Mouse (Mus musculus): ENCODE results near the gene Fosb.
"Not testable (repeated sequence)": the region's sequence is repeated elsewhere in the genome, so short reads cannot be mapped to it uniquely, and the experiment has no call there.

Fosb gene

DNA sequence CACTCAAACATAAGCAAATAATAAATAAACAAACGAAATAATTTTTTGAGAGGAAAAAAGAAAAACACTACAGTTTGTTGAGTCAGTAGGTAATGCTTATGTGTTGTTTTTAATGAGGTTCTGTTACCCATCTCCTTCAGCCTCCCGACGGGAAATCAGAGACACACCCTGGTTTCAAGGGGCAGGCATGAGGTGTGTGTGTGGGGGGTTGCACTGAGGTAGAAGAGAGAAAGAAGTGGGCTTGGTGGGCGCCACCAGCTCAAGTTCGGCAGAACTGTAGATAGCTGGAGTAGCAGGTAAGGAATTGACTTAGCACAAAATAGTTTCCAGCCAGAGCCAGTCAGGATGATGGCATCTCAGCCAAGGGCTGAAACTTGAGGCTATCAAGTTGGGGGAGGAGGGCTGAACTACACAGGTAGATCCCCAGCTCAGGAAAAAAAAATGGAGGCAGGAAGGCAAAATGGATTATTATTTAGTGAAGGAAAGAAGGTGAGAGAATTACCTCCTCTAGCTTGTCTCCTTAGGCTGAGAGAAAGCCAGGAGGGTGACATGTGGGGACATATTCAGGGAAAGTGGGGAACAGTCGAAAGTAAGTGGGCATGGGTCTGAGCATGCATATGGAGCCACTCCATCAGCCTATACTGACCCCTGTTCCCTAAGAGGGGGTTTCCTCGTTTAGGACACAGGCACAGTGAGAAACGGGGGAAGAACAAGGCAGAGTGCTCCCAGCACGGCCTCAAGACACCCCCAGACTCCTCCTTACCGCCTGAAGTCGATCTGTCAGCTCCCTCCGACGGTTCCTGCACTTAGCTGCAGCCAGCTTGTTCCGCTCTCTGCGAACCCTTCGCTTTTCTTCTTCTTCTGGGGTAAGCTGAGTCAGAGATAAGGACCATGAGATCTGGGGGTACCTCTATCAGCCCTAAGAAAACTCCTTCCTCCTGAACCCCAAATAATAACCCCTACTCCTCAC is 3.8 kb downstream of the Fosb start:
- no peak for DNase-seq

DNA sequence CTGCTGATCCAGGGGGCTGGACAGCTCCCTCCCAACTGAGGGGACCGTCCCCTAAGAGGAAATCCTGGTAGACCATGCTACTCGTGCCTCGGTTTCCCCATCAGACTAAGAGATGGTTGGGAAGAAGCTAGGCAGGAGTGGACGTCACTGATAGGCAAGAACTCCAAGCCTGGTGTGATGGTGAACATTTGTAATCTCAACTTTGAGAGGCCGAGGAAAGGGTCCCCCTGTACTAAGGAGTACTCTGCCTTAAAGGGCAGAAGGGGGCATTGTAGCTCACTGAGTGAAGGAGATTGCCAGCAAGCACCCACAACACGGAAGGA is 4.5 kb downstream of the Fosb start:
- no peak for DNase-seq

DNA sequence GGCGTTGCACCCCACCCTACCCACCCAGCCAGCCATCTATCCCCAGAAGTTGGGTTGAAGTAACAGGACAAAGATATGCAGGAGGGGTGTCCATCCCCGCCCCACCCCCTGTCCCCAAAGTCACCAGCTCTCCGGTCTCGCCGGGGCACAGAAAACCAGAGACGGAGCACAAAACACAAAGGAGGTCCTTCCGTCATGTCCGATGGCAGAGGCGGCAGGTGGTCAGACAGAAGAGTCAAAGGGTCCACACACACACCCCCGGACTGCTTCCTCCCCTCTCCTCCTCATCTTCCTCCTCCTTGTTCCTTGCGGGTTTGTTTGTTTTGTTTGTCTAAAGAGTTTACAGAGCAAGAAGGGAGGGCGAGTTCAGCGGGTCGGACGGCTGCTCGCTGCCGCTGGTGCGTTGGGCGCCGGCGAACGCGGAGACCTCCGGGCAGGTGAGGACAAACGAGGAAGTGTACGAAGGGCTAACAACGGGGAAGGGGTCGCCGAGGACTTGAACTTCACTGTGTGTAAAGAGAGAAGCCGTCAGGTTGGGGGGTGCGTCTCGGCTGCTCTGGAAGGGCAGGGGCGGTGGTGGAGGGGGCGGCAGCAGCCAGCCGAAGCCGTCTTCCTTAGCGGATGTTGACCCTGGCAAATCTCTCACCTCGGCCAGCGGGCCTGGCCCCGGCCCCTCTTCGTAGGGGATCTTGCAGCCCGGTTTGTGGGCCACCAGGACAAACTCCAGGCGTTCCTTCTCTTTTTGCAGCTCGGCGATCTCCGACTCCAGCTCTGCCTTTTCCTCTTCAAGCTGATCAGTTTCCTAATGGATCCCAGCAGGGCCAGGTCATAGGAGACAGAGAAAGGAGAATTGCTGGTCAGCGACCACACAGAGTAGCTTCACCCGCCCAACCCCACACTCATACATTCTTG is 5.1 kb downstream of the Fosb start:
- no peak for DNase-seq

DNA sequence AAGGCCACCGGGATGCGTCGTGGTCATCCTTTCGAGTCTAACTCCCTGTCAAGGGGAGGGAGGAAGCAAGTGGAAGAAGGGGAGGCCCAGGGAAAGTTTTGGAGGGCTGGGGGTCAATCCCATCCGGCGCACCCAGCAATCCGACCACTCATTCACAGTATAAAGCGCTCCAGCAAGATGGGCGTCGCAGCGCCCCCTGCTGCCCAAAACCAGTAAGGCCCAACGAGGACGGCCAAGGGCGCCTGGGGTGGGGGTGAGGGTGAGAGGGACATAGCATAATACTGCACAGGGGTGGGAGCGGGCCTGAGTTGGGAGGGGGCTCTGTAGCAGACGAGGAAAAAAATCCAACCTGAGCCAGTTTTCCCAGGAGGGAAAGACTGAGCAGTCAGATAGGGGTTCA is 6.1 kb downstream of the Fosb start:
- DNase-seq, result no peak

DNA sequence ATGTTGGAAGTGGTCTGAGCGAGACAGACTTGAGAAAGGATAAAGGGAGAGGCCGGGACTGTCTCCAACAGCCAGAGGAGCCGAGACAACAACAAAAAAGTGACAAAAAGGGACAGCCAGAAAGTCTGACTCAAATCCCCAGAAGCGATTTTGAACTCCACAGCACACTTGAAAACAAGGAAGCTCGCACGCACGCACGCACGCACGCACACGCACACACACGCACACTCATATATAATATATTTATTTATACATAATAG is 6.9 kb downstream of the Fosb start:
- no peak for DNase-seq

DNA sequence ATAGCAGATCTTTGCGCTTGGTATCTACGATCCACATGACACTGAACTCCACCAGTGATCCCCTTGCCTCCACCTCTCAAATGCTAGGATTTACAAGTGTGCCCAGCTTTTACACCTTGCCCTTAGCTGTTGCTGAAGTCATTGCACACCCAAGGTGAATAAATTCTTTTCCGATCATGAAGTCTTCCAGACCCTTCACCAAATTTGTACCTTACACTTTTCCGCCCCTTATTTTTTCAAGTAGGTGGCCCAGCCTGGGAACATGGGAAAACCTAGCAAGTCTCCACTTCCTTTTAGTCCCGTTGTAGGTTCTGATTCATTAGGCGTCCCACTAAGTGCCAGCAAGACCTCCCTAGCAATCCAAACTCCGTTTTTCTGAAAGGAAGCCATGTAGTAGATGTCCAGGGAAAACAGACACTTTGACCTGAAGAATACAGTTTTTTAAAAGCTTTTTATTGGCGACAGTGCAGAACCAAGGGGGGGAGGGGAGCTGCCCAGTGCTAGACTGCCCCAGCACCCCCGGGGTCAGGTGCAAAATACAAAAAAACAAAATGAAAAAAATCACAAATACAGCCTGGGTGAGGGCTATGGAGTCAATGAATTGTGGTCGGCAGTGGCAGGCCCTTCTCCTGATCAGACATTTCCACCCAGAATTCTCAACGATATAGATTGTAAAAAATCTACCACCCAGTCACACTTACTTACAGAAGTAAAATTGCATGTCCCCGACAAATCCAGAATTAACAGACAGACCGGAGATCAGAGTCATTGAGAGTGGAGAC is 7.4 kb downstream of the Fosb start:
- no peak for DNase-seq

DNA sequence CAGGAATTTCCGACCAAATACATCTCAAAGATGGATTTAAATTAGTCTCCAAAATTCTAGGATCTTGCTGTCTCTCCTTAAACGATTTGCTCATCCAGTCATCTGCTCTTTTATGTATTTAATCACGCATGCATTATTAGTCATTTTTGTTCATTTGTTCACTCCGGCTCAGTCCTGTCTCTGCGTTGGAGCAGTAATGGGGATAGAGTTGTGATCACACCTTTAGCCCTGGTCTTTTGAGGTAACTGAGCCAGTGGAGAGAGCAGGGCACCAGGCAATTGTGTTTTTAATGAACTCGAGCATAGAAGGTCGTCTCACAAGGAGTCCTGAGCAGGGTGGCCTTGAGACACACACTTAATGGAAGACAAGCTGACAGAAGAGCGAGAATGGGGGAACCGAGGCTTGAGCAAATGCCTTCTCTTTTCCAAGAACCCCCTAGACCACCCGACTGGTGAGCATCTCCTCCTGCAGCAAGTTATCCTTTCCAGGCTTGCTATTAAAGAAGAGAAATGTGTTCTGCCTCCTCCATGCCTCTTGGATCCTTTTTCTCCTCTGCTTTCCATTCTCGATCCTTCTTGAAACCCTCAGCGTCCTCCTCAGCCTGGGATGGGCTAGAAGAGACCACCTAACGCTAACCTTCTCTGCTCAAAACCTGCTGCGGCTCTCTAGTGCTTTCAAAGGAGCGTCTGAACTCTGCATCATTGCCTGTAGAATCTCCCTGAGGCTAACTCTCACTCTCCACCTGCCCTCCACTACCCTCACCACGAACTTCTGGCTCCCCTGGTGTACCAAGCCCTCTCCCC is 8.2 kb downstream of the Fosb start:
- no peak for DNase-seq

DNA sequence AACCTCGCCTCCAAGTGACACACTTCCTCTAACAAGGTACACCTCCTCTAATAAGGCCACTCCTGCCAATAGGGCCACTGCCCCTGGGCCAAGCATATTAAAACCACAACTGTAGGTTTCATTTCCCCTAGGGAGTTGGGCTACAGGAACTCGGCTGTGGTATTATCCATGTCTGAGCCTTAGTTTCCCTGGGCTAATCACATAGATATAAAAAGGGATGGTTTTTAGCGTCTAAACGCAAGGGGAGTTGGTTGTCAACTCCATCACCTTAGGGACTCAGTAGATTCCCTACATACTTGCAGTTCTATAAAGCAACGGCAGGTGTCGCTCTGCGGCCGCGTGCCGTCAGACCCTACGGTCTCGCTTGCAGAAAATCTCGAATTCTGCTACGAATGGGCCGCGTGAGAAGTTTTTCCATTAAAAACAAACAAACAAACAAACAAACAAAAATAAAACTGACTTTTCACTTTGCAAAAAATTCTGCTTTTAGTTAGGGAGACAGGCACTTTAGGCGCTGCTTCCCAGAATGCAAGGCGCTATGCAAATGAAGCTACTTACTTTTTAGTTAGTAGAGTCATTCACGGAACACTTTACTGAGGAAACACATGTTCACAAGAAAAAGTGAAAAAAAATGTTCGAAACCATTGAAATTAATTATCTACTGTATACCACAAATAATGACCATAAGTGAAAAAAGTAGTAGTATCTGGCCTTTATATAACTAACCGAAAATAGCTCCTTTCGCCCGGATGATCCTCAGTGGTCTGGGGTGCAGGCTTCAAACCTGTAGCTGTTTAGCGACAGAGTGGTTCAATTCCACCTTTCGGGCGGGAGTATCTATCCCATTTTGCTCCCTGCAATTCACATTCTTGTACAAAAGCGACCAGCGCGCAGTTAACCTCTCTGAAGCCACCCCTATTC is 9.1 kb downstream of the Fosb start:
- DNase-seq, result peak; percentile 81

DNA sequence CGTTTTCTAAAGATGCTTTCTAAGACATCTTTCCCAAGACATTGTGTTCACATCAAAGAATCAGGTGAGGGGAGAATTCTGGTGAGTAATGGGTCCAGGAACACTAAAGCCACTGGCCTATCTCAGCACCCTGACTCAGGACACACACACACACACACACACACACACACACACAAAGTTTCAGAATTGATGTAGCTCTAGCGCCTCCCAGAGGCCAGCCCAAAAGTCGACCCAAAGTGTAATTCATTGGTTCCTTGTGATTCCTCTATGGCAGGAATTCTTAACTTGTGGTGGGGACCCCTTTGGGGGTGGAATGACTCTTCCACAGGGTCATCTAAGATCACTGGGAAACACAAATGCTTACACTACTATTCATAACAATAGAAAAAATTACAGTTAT is 10.7 kb downstream of the Fosb start:
- no peak for DNase-seq

DNA sequence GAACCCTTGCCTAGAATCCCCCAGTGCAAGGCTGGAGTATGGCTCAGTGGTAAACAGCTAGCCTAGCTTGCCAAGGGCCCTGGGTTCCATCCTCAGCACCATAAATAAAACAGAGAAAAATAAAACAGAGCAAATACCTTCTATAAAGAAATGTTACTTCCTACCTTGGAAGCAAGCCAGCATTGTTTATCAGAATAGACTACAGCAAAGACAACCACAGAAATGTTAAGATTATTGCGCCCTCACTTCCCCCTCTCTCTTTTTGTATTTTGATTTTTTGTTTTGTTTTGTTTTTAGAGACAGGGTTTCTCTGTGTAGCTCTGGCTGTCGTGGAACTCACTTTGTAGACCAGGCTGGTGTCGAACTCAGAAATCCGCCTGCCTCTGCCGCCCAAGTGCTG is 12.1 kb downstream of the Fosb start:
- no peak for DNase-seq

DNA sequence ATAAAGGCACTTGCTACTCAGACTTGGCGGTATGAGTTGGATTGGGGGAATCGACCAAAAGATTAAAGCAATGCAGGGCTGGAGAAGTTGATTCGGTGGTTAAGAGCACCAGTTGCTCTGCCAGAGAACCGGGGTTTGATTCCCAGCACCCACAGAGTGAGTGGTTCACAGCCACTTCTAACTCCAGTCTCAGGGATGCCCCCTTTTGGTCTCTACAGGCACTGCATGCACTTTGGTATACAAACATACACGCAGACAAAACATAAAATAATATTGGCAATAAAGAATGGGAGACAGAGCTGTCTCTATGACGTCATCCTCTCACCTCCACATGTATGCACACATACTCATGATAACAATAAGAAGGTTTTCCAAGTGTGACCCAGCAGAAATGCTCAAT is 12.8 kb downstream of the Fosb start:
- DNase-seq, result no peak

DNA sequence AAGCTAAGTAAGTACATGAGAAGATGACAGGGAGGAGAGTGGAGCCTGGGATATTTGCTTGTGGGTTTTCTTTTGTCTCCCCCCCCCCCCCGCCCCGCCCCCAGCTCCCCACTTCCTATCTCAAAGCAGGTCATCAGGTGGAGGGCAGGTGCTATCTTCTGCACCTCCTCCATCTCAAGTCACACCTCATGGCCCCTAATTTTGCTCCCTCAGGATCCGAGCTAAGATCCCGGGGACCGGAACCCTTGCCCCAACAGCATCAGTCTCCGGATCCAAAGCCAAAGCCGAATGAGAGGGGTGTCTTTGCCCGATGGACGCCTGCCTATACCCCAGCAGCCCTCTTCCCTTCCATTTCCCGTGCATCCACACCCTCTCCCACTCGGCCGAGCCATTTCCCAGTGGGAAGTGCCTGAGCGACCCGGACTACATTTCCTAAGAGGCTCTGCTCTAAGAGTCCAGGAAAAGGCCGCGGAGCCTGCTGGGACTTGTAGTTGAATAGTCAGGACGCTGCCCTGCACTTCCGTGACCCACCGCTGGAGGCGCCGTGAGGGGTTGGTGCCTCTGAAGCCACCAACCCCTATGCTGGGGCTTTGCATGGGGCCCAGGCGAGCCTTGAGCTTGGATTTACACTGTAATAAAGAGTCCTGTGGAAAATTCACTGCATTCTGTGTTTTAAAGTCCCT is 14.2 kb downstream of the Fosb start:
- peak; percentile 96 for DNase-seq

DNA sequence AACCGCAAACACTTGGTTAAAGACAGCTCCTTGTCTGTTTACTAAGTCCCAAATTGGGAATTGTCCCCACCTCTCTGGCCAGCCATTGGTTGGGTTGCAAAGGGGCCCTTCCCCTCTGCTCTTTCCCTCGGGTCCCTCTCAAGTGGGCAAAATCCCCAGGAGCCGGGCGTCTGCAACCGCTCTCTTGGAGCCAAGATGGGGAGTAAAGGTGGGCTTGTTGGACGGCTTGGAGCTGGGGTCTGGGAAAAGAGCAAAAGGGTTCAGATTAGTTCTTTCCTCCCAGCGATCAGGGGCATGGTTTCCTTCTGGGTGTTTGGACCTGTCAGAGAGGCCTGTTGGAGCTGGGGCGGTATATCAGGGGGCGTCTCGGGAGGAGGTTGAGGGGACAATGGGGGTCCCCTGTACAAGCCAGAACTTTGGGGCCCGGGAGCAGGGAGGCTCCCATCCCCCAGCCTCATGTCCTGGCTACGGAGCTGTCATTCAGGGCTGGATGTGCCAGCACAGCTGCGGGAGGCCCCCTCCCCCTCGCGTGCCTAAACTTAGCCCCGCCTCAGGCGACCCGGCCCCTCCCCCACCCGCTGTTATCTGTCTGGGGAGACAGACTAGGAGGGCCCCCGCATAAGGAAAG is 18.8 kb downstream of the Fosb start:
- no peak for DNase-seq

DNA sequence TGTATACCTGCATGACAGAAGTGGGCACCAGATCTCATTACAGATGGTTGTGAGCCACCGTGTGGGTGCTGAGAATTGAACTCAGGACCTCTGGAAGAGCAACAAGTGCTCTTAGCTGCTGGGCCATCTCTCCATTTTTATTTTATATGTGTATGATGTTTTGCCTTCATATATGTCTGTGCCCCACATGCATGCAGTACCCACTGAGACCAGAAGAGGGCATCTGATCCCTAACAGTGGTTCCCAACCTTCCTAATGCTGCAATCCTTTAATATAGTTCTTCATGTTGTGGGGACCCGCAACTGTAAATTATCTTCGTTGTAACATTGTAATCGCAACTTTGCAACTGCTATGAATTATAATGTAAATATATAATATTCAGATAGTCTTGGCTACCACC is 25.1 kb downstream of the Fosb start:
- DNase-seq, result no peak

DNA sequence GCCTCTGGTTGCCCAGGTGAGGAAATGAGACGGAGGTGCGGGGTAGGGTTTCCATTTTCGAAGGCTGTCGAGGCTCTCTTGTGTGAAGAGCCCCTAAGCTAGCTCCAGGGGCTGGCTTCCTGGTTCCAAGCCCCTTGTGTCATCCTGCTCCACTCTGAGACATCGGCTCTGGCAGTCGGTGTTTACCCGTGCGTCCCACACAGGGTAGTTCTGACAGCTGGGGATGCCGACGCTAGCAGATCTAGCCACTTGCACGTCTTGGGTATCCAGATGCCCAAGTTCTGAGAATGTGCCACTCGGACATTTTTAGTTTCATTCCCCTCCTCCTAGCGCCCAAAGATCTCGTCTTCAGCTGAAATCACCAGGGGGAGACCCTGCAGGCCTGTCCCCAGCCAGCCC is 26.4 kb downstream of the Fosb start:
- DNase-seq, result no peak

DNA sequence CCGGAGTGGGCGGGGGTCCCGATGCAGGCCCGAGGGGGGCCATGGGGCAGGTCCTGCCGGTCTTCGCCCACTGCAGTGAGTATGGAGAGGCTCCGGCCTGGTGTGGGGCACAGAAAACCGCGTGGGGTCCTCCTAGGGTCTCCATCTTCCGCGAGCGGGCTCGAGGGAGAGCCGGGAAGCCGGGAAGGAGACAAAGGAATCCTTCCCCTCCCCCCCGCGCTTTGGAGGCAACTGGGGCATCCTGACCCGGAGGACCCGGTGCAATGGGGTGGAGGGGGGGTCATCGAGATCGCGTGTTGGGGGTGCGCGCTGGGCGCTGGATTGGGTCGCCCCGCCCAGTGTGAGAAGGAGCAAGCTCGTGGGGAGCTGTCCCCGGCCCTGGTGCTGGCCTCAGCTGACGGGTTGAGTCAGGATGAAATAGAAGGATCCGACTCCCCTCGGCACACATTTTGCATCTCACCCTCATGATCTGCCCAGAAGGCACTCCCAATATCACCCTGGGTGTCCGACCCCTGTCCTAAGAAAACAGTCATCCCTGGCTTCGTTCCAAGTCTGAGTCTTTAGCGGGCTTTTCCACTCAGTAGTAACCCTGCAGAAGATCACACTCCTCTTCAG is 27.0 kb downstream of the Fosb start:
- no peak for DNase-seq

DNA sequence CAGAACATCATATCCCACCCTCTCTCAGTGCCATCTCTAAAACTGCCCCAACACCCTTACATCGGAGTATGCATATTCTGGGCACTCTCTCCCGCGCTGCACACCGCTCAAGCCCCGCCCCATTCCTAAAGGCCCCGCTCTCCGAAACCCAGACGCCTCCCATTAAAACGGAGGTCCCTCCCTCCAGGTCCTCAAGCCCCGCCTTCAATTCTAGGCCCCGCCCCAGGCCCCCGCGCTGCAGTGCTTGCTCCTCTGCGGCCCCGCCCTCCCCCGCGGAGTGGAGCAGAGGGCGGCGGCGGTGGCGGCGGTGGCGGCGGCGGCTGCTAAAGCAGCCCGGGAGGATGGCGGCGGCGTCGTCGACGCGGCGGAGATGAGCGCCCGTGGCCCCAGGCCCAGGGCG is 27.5 kb downstream of the Fosb start, which contains the start of gene Rtn2:
Rtn2 (plus strand) TSS at position 240 of the 400 bp plus-strand sequence.
- peak; percentile 84 for DNase-seq

DNA sequence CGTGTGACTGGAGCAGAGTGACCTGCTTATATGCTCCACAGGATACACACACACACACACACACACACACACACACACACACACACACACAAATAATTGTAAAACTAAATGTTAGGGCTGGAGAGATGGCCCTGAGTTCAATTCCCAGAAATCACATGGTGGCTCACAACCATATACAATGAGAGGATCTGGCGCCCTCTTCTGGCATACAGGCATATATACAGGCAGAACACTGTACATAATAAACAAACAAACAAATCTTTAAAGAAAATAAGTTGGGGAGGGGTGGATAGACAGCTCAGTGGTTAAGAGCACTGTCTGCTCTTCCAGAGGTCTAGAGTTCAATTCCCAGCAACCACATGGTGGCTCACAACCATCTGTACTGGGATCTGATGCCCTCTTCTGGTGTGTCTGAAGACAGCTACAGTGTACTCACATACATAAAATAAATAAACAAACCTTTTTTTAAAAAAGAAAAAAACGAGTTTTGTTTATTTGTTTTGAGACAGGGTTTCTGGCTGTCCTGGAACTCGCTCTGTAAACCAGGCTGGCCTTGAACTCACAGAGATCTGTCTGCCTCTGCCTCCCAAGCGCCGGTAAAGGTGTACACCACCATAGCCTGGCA is 28.1 kb downstream of the Fosb start:
- not testable (repeated sequence) for DNase-seq

DNA sequence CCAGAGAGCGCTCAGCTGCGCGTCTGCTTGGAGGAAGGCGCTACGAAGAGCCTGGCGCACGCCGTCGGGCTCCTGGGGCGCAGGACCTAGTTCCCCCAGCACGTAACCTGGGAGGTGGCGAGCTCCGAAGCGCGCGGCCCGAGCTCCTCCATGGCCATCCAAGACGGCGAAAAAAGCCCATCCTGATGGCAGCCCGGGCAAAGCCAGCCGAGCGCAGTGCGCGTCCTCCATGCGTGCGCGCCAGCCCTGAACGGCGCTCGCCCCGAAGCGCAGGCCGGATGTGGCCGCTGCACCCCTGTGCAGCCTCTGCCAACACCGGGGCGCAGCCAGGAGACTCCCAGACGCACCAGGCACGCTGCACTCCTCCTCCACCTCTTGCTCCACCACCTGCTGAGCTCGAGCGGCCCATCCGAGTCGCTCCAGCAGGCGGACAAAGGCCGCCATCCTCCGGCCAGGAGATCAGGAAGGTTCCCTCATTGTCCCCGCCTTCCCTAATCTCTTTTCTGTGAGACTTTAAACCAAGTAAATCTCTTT is 30.2 kb downstream of the Fosb start, which contains the start of gene Ppm1n:
Ppm1n (minus strand) TSS at position 484 of the 534 bp plus-strand sequence.
- no peak for DNase-seq

Data from layer of hippocampus, adult 9-11 months (tissue).